Mouse (Mus musculus) limb, embryonic 14.5 days (tissue): ENCODE measurements around the gene Nono. TPM values are rescaled to one million over a fixed set of nuclear protein-coding genes. Genes with fewer than 3 reads are reported as not detected.
"Not testable (repeated sequence)": the region's sequence is repeated elsewhere in the genome, so short reads cannot be mapped to it uniquely, and the experiment has no call there.

Experiments used
- ATAC-seq: fragments of 200-750 bp; cut with Nextera tagmentation; 2 replicates; pipeline ENCODE4 v1.8.0; 2017; ENCODE audit warnings: low read depth, moderate number of reproducible peaks, moderate TSS enrichment; ENCODE audit not compliant: low FRiP score
- DNase-seq: peaks from one replicate; pipeline ENCODE4 v3.0.0-alpha.2; 2015; ENCODE audit warnings: low spot score
- H3K27ac ChIP-seq: fragments of 300-500 bp; sonication (generic); replicated peaks from 2 replicates; pipeline ENCODE4 v1.5.1; 2014; ENCODE audit warnings: low read depth, mild to moderate bottlenecking, low read length, moderate library complexity, mixed read lengths
- H3K27me3 ChIP-seq: fragments of 300-500 bp; sonication (generic); 2 replicates; pipeline ENCODE4 v1.6.1; 2014; ENCODE audit warnings: low read length, mixed read lengths; ENCODE audit not compliant: control insufficient read depth, insufficient read depth
- H3K36me3 ChIP-seq: fragments of 300-500 bp; sonication (generic); 2 replicates; pipeline ENCODE4 v1.6.1; 2014; ENCODE audit warnings: mild to moderate bottlenecking, low read length, moderate library complexity, mixed read lengths; ENCODE audit not compliant: control insufficient read depth, insufficient read depth
- H3K4me1 ChIP-seq: fragments of 300-500 bp; sonication (generic); 2 replicates; pipeline ENCODE4 v1.6.1; 2014; ENCODE audit warnings: antibody characterized with exemption, low read length, mixed read lengths; ENCODE audit not compliant: control insufficient read depth, insufficient read depth
- H3K4me2 ChIP-seq: fragments of 300-500 bp; sonication (generic); replicated peaks from 2 replicates; pipeline ENCODE4 v1.6.1; 2014; ENCODE audit warnings: low read depth, mild to moderate bottlenecking, low read length, moderate library complexity; ENCODE audit not compliant: severe bottlenecking
- H3K4me3 ChIP-seq: fragments of 300-500 bp; sonication (generic); replicated peaks from 2 replicates; pipeline ENCODE4 v1.5.1; 2014; ENCODE audit warnings: low read length
- H3K9ac ChIP-seq: fragments of 300-500 bp; sonication (generic); 2 replicates; pipeline ENCODE4 v1.6.1; 2014; ENCODE audit warnings: mild to moderate bottlenecking, low read depth, low read length, moderate library complexity; ENCODE audit not compliant: severe bottlenecking
- H3K9me3 ChIP-seq: fragments of 300-500 bp; sonication (generic); 2 replicates; pipeline ENCODE4 v1.6.1; 2016; ENCODE audit warnings: low read length; ENCODE audit not compliant: control insufficient read depth
- POLR2A ChIP-seq: fragments of 200-500 bp; IDR thresholded peaks from 2 replicates; pipeline ENCODE4 v1.8.0; 2012; ENCODE audit warnings: inconsistent platforms, mild to moderate bottlenecking, moderate library complexity, borderline replicate concordance; ENCODE audit not compliant: insufficient read depth, insufficient read length; ENCODE audit errors: extremely low read depth
- WGBS: fragments of 180-500 bp; shearing (Covaris S2); extraction: QIAGEN DNeasy Blood & Tissue Kit; methylation state at CpG from one replicate; pipeline ENCODE4 v1.1.7; 2014; 5-methylcytosine and 5-hydroxymethylcytosine counted together
- polyA plus RNA-seq, 2 experiments: library from polyadenylated mRNA; depleted of rRNA in 1 of 2; stranded (reverse) in 1 of 2; unstranded in 1 of 2; fragments of >200 nt; fragmentation: Nextera tagmentation in 1 of 2; extraction: Ambion mirVana in 1 of 2; gene quantifications; 2 replicates each; pipeline versions ENCODE4 v1.2.1 to v1.2.3; 2012 to 2014

The Nono gene
- polyA plus RNA-seq, 2 experiments: 362 to 421 TPM

DNA sequence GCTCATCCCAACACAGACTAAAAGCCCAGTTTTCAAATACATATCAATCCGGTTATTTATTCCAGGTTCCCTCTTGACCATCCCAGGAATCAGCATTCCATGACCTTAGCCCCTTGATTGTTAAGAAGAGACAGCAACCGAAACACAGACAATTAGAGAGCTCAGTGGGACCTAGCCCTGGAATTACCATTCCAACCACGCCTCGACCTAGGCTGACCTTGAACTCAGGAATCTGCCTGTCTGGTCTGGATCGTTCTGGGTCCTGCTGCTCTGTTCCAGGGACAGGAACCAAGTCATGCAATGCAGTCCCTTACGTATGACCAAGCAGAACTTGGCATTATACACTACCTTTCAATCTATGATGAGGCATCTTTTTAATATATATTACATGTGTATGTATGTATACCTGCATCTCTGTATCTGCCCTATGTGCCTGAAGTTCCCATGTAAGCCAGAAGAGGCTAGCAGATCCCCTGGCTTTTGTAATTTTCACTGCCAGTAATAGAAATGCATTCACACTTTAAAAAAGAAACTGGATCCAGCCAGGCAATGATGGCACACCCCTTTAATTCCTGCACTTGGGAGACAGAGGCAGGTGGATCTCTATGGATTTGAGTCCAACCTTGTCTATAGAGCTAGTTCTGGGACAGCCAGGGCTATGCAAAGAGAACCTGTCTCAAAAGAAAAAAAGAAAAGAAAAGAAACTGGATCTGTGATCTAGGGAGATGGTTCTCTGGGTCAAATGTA lies 52.7 kb downstream of the Nono start:
- TF ChIP-seq POLR2A: no peak
- Histone ChIP-seq H3K9me3 (no peaks in the 10 kb centered on the region), H3K9ac (no peak overlapping the region), H3K4me2 (no peak overlapping the region), H3K4me1 (no peaks in the 10 kb centered on the region), H3K27me3 (no peaks in the 10 kb centered on the region), H3K27ac (no peak overlapping the region), H3K36me3 (peaks cover 4% of the 10 kb centered on the region), H3K4me3 (no peak overlapping the region)
- ATAC-seq (no peak), DNase-seq (no peak)
- 78% methylated on average over 6 of the region's 6 CpGs for WGBS

DNA sequence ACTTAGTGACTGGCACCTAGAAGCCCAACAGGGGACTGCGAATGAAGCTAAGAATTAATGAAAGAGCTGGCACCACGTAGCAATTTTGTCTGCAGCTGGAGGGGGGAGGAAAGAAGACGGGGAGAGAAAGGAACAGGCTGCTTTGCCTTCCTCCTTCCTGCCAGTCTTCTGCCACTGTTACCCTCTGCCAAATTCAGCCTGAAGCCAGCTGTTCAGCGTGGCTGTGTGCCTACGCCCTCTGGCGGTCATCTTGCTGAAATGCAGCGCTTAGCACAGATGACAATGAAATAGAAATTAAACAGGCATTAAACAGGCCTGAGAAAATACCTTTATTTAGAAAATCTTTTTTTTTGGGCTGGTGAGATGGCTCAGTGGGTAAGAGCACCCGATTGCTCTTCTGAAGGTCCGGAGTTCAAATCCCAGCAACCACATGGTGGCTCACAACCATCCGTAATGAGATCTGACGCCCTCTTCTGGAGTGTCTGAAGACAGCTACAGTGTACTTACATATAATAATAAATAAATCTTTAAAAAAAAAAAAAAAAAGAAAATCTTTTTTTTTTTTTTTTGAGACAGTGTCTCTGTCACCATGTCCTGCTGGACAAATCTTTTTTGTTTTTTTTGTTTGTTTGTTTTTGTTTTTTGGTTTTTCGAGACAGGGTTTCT lies 57.5 kb downstream of the Nono start:
- H3K36me3 ChIP-seq, ATAC-seq, H3K4me2 ChIP-seq, H3K27me3 ChIP-seq, H3K4me3 ChIP-seq, H3K27ac ChIP-seq, H3K9ac ChIP-seq, H3K4me1 ChIP-seq, H3K9me3 ChIP-seq: not testable (repeated sequence)
- WGBS: 32% methylated on average over 10 of the region's 12 CpGs
- DNase-seq: peak; percentile 18

Other genes with a start within 250 kb of the Nono start
- 37.9 and 42.1 TPM in 2 replicates for gene Snx12, start 206.8 kb upstream of the Nono start, polyA plus RNA-seq (2012; rRNA removed)
- 52.8 and 56.2 TPM in 2 replicates for gene Snx12, start 206.8 kb upstream of the Nono start, polyA plus RNA-seq (2014; fragmentation: Nextera tagmentation; extraction: Ambion mirVana)
- 48.1 and 70.4 TPM in 2 replicates for gene Foxo4, start 174.8 kb upstream of the Nono start, polyA plus RNA-seq (2012; rRNA removed)
- gene Foxo4, start 174.8 kb upstream of the Nono start, polyA plus RNA-seq (2014; fragmentation: Nextera tagmentation; extraction: Ambion mirVana): 5.0 and 5.6 TPM in 2 replicates
- 0.15 TPM in 1 of 2 replicates, not detected in the other for gene Gm614, start 165.3 kb upstream of the Nono start, polyA plus RNA-seq (2012; rRNA removed)
- gene Gm614, start 165.3 kb upstream of the Nono start, polyA plus RNA-seq (2014; fragmentation: Nextera tagmentation; extraction: Ambion mirVana): not detected in 2 replicates
- 14.0 and 14.9 TPM in 2 replicates for gene Il2rg, start 161.1 kb upstream of the Nono start, polyA plus RNA-seq (2012; rRNA removed)
- gene Il2rg, start 161.1 kb upstream of the Nono start, polyA plus RNA-seq (2014; fragmentation: Nextera tagmentation; extraction: Ambion mirVana): 14.9 and 15.1 TPM in 2 replicates
- not detected in 2 replicates for gene Gm20489, start 160.3 kb upstream of the Nono start, polyA plus RNA-seq (2012; rRNA removed)
- gene Gm20489, start 160.3 kb upstream of the Nono start, polyA plus RNA-seq (2014; fragmentation: Nextera tagmentation; extraction: Ambion mirVana): not detected in 2 replicates
- gene Med12, start 155.3 kb upstream of the Nono start, polyA plus RNA-seq (2012; rRNA removed): 122 and 193 TPM in 2 replicates
- 41.7 and 55.7 TPM in 2 replicates for gene Med12, start 155.3 kb upstream of the Nono start, polyA plus RNA-seq (2014; fragmentation: Nextera tagmentation; extraction: Ambion mirVana)
- gene Nlgn3, start 130.2 kb upstream of the Nono start, polyA plus RNA-seq (2012; rRNA removed): 10.3 and 15.6 TPM in 2 replicates
- gene Nlgn3, start 130.2 kb upstream of the Nono start, polyA plus RNA-seq (2014; fragmentation: Nextera tagmentation; extraction: Ambion mirVana): 18.2 and 24.4 TPM in 2 replicates
- 0.09 and 0.19 TPM in 2 replicates for gene Gjb1, start 52.9 kb upstream of the Nono start, polyA plus RNA-seq (2012; rRNA removed)
- not detected in 2 replicates for gene Gjb1, start 52.9 kb upstream of the Nono start, polyA plus RNA-seq (2014; fragmentation: Nextera tagmentation; extraction: Ambion mirVana)
- 105 and 118 TPM in 2 replicates for gene Zmym3, start 8.5 kb upstream of the Nono start, polyA plus RNA-seq (2012; rRNA removed)
- gene Zmym3, start 8.5 kb upstream of the Nono start, polyA plus RNA-seq (2014; fragmentation: Nextera tagmentation; extraction: Ambion mirVana): 30.4 and 36.5 TPM in 2 replicates
- 55.3 and 70.9 TPM in 2 replicates for gene Itgb1bp2, start 19.8 kb downstream of the Nono start, polyA plus RNA-seq (2012; rRNA removed)
- 35.2 and 47.0 TPM in 2 replicates for gene Itgb1bp2, start 19.8 kb downstream of the Nono start, polyA plus RNA-seq (2014; fragmentation: Nextera tagmentation; extraction: Ambion mirVana)
- 14.9 and 31.7 TPM in 2 replicates for gene Taf1, start 103.4 kb downstream of the Nono start, polyA plus RNA-seq (2012; rRNA removed)
- gene Taf1, start 103.4 kb downstream of the Nono start, polyA plus RNA-seq (2014; fragmentation: Nextera tagmentation; extraction: Ambion mirVana): 14.4 and 16.7 TPM in 2 replicates
- gene Ogt, start 210.7 kb downstream of the Nono start, polyA plus RNA-seq (2012; rRNA removed): 354 and 370 TPM in 2 replicates
- gene Ogt, start 210.7 kb downstream of the Nono start, polyA plus RNA-seq (2014; fragmentation: Nextera tagmentation; extraction: Ambion mirVana): 207 and 220 TPM in 2 replicates